Mouse (Mus musculus) ES-CJ7 (cell line): ENCODE measurements around the gene Cog3.

ENCODE experiments used
- DNase-seq: peaks from one replicate; pipeline ENCODE4 v3.0.0; 2011; ENCODE audit warnings: low read depth, low spot score

Cog3 gene

GRCm38 (mm10) chr14:75697928-75698327 lies 56.4 kb downstream of the Cog3 start:
- no peak for DNase-seq

- no peak for DNase-seq
Observed at GRCm38 (mm10) chr14:75696096-75696495, 58.2 kb downstream of the Cog3 start.

GRCm38 (mm10) chr14:75690428-75690827 lies 63.9 kb downstream of the Cog3 start:
- DNase-seq: no peak

- DNase-seq: no peak
Observed at GRCm38 (mm10) chr14:75676316-75676715, 78.0 kb downstream of the Cog3 start.

GRCm38 (mm10) chr14:75669085-75669645 lies 85.2 kb downstream of the Cog3 start:
- DNase-seq: no peak

GRCm38 (mm10) chr14:75665430-75666180 lies 88.7 kb downstream of the Cog3 start:
- no peak for DNase-seq

GRCm38 (mm10) chr14:75661548-75661947 lies 92.8 kb downstream of the Cog3 start:
- no peak for DNase-seq

GRCm38 (mm10) chr14:75660936-75661335 lies 93.4 kb downstream of the Cog3 start:
- DNase-seq: no peak
